19 mouse cellular contexts compared by ENCODE assay signal in the genomic region with DNA sequence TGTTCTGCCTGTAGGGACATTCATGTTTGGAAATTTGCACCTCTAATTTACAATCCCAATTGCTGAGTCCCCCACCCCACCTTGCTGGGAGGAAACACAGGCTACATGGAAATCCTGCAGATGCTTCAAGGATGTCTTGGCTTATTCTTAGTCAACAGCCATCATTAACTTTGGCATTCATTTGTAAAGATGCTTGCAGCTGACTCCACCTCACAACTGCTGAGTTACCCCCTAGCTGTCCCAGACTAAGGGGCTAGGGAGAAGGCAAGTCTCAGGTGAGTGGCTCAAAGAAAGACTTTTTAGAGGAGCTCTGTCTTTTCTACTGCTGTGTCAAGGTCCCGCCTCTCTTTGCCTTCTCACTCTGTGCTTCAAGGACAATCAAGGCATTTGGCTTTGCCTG.
DNase-seq lines count a peak whose midpoint lies in the region; ATAC-seq and TF ChIP-seq lines count a peak whose summit lies in the region.
"Had no signal": no experiment of that assay in that cellular context is flagged by ENCODE, and none has a peak within 500 bp of the region (broad histone marks: within the 10 kb centered on the region; RNA-seq: fewer than 3 reads in every experiment).

No protein-coding gene starts in this region.

- DNase-seq in ES-CJ7 (ENCODE audit: low read depth, low spot score) (peak; percentile 89), ES-E14 (ENCODE audit: low read depth, low spot score) (peak; percentile 37), ZHBTc4 (ENCODE audit: low read depth, low spot score) (peak; percentile 71)
- no peak for DNase-seq in forebrain, postnatal 0 days
- no peak for DNase-seq in lung, adult 18-20 months
- DNase-seq: adrenal gland, adult 2 months; adrenal gland, postnatal 10 days; adrenal gland, postnatal 25 days; cerebellum, adult 11 months; cerebellum, adult 18-20 months; cerebellum, adult 8-10 months; cerebellum, adult 9-11 months; cerebellum, postnatal 14 days; cerebellum, postnatal 36 days; embryo, embryonic 11 days had no signal

- WGBS in forebrain, postnatal 0 days, result 100% methylated on average over 1 of the region's 1 CpGs

- H3K36me3 ChIP-seq in ES-E14 (ENCODE audit: control insufficient read depth, insufficient read depth, low read length, poor library complexity, severe bottlenecking), result no peaks in the 10 kb centered on the region
- H3K36me3 ChIP-seq in forebrain, postnatal 0 days (ENCODE audit: insufficient read depth), result no peaks in the 10 kb centered on the region
- H3K36me3 ChIP-seq: embryonic facial prominence, embryonic 10.5 days; embryonic facial prominence, embryonic 12.5 days; forebrain, embryonic 15.5 days had no signal

- no peak overlapping the region for H3K4me2 ChIP-seq in forebrain, postnatal 0 days (ENCODE audit: low read depth)
- H3K4me2 ChIP-seq: embryonic facial prominence, embryonic 12.5 days; forebrain, embryonic 13.5 days; forebrain, embryonic 15.5 days had no signal

- H3K9ac ChIP-seq in ES-E14 (ENCODE audit: insufficient read depth, low read depth, low read length, poor library complexity, severe bottlenecking), result no peak overlapping the region
- no peak overlapping the region for H3K9ac ChIP-seq in forebrain, postnatal 0 days
- H3K9ac ChIP-seq: embryonic facial prominence, embryonic 12.5 days; forebrain, embryonic 13.5 days; forebrain, embryonic 15.5 days had no signal

- no peak overlapping the region for H3K27ac ChIP-seq in ES-E14 (ENCODE audit: insufficient read depth, low read depth, low read length, poor library complexity, severe bottlenecking)
- H3K27ac ChIP-seq in forebrain, postnatal 0 days (ENCODE audit: low read depth, low read length), result no peak overlapping the region
- H3K27ac ChIP-seq: embryonic facial prominence, embryonic 10.5 days; embryonic facial prominence, embryonic 12.5 days; forebrain, embryonic 13.5 days; forebrain, embryonic 15.5 days had no signal

- H3K4me1 ChIP-seq in ES-E14 (ENCODE audit: control insufficient read depth in 2 of 2, insufficient read depth in 2 of 2, low read length in 2 of 2, poor library complexity in 1 of 2), result peaks cover 1 to 7% of the 10 kb centered on the region in 2 experiments; a peak in 1 of 4 replicates
- 0 out of 2 replicates have a peak, but pooled peaks cover 3% of the 10 kb centered on the region for H3K4me1 ChIP-seq in forebrain, postnatal 0 days (ENCODE audit: insufficient read depth)
- H3K4me1 ChIP-seq: embryonic facial prominence, embryonic 10.5 days; embryonic facial prominence, embryonic 12.5 days had no signal

- no peak for TF ChIP-seq CTCF in forebrain, postnatal 0 days (IDR thresholded peaks at IDR 0.05; ENCODE audit: low read depth)

- no peak overlapping the region for H3K4me3 ChIP-seq in ES-E14 (ENCODE audit: insufficient read depth in 1 of 2, low read depth in 1 of 2, low read length in 2 of 2, poor library complexity in 1 of 2, severe bottlenecking in 1 of 2)
- no peak overlapping the region for H3K4me3 ChIP-seq in forebrain, postnatal 0 days (ENCODE audit: low read depth, low read length)
- H3K4me3 ChIP-seq: embryonic facial prominence, embryonic 10.5 days; embryonic facial prominence, embryonic 12.5 days; forebrain, embryonic 13.5 days; forebrain, embryonic 15.5 days had no signal

- no peaks in the 10 kb centered on the region for H3K27me3 ChIP-seq in forebrain, postnatal 0 days (ENCODE audit: insufficient read depth, low read length)
- H3K27me3 ChIP-seq: embryonic facial prominence, embryonic 12.5 days; forebrain, embryonic 13.5 days; forebrain, embryonic 15.5 days had no signal

- H3K9me3 ChIP-seq in ES-E14 (ENCODE audit: control insufficient read depth, insufficient read depth, low read depth, low read length), result no peaks in the 10 kb centered on the region
- H3K9me3 ChIP-seq in forebrain, postnatal 0 days (ENCODE audit: low read length), result no peaks in the 10 kb centered on the region
- H3K9me3 ChIP-seq: embryonic facial prominence, embryonic 10.5 days; embryonic facial prominence, embryonic 12.5 days; forebrain, embryonic 13.5 days; forebrain, embryonic 15.5 days had no signal

- ATAC-seq in forebrain, postnatal 0 days, result no peak
- ATAC-seq: forebrain, embryonic 13.5 days; forebrain, embryonic 15.5 days had no signal

- in situ Hi-C loops in ES-E14 (cut with MboI; ENCODE audit: low sequenced_read_pairs in 2 of 2, unreplicated experiment in 2 of 2), result no loop called here

TF ChIP-seq in ES-E14, 5 proteins besides CTCF, POLR2A, EP300 and RAD21:
- no peak for TF ChIP-seq MAFK (IDR thresholded peaks at IDR 0.05; ENCODE audit: insufficient read depth, low read depth, low read length)
TF ChIP-seq in ES-E14: peak in this region for 0.

Comparison
In these comparisons a context has a peak if more than half of its experiments do, and no peak if none do; other contexts are left out.
1. DNase-seq: peak in ES-CJ7 (single experiment), ES-E14 (single experiment) and ZHBTc4 (single experiment); none in forebrain, postnatal 0 days (single experiment) and lung, adult 18-20 months (0 of 2).